Mouse (Mus musculus) CH12.LX (cell line): Measurements from ENCODE around the gene Inpp1. TPM values are rescaled to one million over a fixed set of nuclear protein-coding genes. Genes with fewer than 3 reads are reported as not detected.

ENCODE experiments used
- DNase-seq: peaks from one replicate; pipeline ENCODE4 v3.0.0-alpha.2; 2013; ENCODE audit errors: extremely low read depth
- H3K27ac ChIP-seq: 2 replicates; pipeline ENCODE4 v1.5.1; 2012; ENCODE audit warnings: low read depth, mild to moderate bottlenecking, control low read depth, moderate library complexity; ENCODE audit not compliant: insufficient read depth
- H3K27me3 ChIP-seq: replicated peaks from 2 replicates; pipeline ENCODE3; 2012; ENCODE audit warnings: inconsistent platforms
- H3K36me3 ChIP-seq, 2 experiments: replicated peaks in 1 of 2; 2 replicates each; pipeline versions ENCODE3 to v1.6.1; 2012; ENCODE audit warnings: inconsistent platforms in 1 of 2, low read length in 1 of 2, mild to moderate bottlenecking in 1 of 2, mixed read lengths in 1 of 2, moderate library complexity in 1 of 2; ENCODE audit not compliant: control insufficient read depth in 1 of 2, insufficient read depth in 1 of 2
- H3K4me1 ChIP-seq, 2 experiments: 2 replicates each; pipeline ENCODE4 v1.6.1; 2012; ENCODE audit warnings: inconsistent platforms in 1 of 2, moderate library complexity in 1 of 2; ENCODE audit not compliant: insufficient read depth in 2 of 2, control insufficient read depth in 1 of 2
- H3K4me2 ChIP-seq: 2 replicates; pipeline ENCODE4 v1.6.1; 2012; ENCODE audit warnings: low read depth, mild to moderate bottlenecking, control low read depth; ENCODE audit not compliant: poor library complexity, insufficient read depth, severe bottlenecking
- H3K4me3 ChIP-seq, 3 experiments: fragments of 150-350 bp in 1 of 3; sonication (generic) in 1 of 3; replicated peaks in 1 of 3; 2 replicates each; pipeline versions ENCODE3 to v1.5.1; 2011 to 2012; ENCODE audit warnings: low read depth in 2 of 3, low read length in 2 of 3, mild to moderate bottlenecking in 2 of 3, moderate library complexity in 2 of 3, control low read depth in 1 of 3, improper control_type of control experiment in 1 of 3, inconsistent platforms in 1 of 3, mixed read lengths in 1 of 3; ENCODE audit not compliant: poor library complexity in 1 of 3
- H3K79me2 ChIP-seq: replicated peaks from 2 replicates; pipeline ENCODE4 v1.6.1; 2012; ENCODE audit warnings: mild to moderate bottlenecking, moderate library complexity; ENCODE audit not compliant: control insufficient read depth, poor library complexity, insufficient read depth, severe bottlenecking; ENCODE audit errors: extremely low read depth
- H3K9ac ChIP-seq: 2 replicates; pipeline ENCODE4 v1.6.1; 2012; ENCODE audit warnings: low read depth, mild to moderate bottlenecking, control low read depth, moderate library complexity; ENCODE audit not compliant: insufficient read depth
- H3K9me3 ChIP-seq: replicated peaks from 2 replicates; pipeline ENCODE3; 2012; ENCODE audit warnings: low read length, inconsistent platforms, mixed read lengths
- BHLHE40 ChIP-seq: IDR thresholded peaks from 2 replicates; pipeline ENCODE4 v1.6.1; 2011; ENCODE audit warnings: mild to moderate bottlenecking, low read depth, low read length, improper control_type of control experiment
- CHD2 ChIP-seq: IDR thresholded peaks from 2 replicates; pipeline ENCODE4 v1.6.1; 2011; ENCODE audit warnings: low read length, improper control_type of control experiment
- CTCF ChIP-seq, 2 experiments: IDR thresholded peaks in 1 of 2; conservative IDR thresholded peaks in 1 of 2; 2 replicates each; pipeline ENCODE4 v1.5.1; 2011 to 2012; ENCODE audit warnings: low read depth in 2 of 2, low read length in 2 of 2, improper control_type of control experiment in 1 of 2, inconsistent platforms in 1 of 2, mild to moderate bottlenecking in 1 of 2, moderate library complexity in 1 of 2
- EP300 ChIP-seq: IDR thresholded peaks from 2 replicates; pipeline ENCODE4 v1.6.1; 2011; ENCODE audit warnings: low read length, improper control_type of control experiment
- ETS1 ChIP-seq: conservative IDR thresholded peaks from 2 replicates; pipeline ENCODE4 v1.6.1; 2012; ENCODE audit warnings: low read depth, mild to moderate bottlenecking, inconsistent platforms, low read length, improper control_type of control experiment, moderate library complexity
- IRF4 ChIP-seq: IDR thresholded peaks from 2 replicates; pipeline ENCODE4 v1.6.1; 2014; ENCODE audit warnings: low read depth, mild to moderate bottlenecking, inconsistent platforms, low read length, improper control_type of control experiment
- JUND ChIP-seq: conservative IDR thresholded peaks from 2 replicates; pipeline ENCODE4 v1.6.1; 2011; ENCODE audit warnings: low read depth, low read length, improper control_type of control experiment
- MAX ChIP-seq: IDR thresholded peaks from 2 replicates; pipeline ENCODE4 v1.6.1; 2011; ENCODE audit warnings: low read length, improper control_type of control experiment
- MAZ ChIP-seq: IDR thresholded peaks from 2 replicates; pipeline ENCODE4 v1.6.1; 2012; ENCODE audit warnings: low read depth, mild to moderate bottlenecking, inconsistent platforms, low read length, improper control_type of control experiment, moderate library complexity
- MEF2A ChIP-seq: IDR thresholded peaks from 2 replicates; pipeline ENCODE4 v1.6.1; 2014; ENCODE audit warnings: low read depth, mild to moderate bottlenecking, inconsistent platforms, low read length, improper control_type of control experiment, borderline replicate concordance
- MXI1 ChIP-seq: IDR thresholded peaks from 2 replicates; pipeline ENCODE4 v1.6.1; 2011; ENCODE audit warnings: mild to moderate bottlenecking, low read depth, low read length, improper control_type of control experiment
- MYC ChIP-seq: IDR thresholded peaks from 2 replicates; pipeline ENCODE4 v1.6.1; 2011; ENCODE audit warnings: low read depth, mild to moderate bottlenecking, improper control_type of control experiment, low read length
- NRF1 ChIP-seq: IDR thresholded peaks from 2 replicates; pipeline ENCODE4 v1.6.1; 2014; ENCODE audit warnings: low read depth, mild to moderate bottlenecking, inconsistent platforms, low read length, improper control_type of control experiment, moderate library complexity
- POLR2AphosphoS2 ChIP-seq: IDR thresholded peaks from 2 replicates; pipeline ENCODE4 v1.6.1; 2011; ENCODE audit warnings: low read depth, low read length, improper control_type of control experiment
- RCOR1 ChIP-seq: conservative IDR thresholded peaks from 2 replicates; pipeline ENCODE4 v1.6.1; 2012; ENCODE audit warnings: low read depth, mild to moderate bottlenecking, inconsistent platforms, low read length, improper control_type of control experiment
- SIN3A ChIP-seq: IDR thresholded peaks from 2 replicates; pipeline ENCODE4 v1.6.1; 2012; ENCODE audit warnings: low read length, improper control_type of control experiment, inconsistent platforms
- SMC3 ChIP-seq: IDR thresholded peaks from 2 replicates; pipeline ENCODE4 v1.6.1; 2011; ENCODE audit warnings: low read depth, low read length, improper control_type of control experiment
- USF1 ChIP-seq: IDR thresholded peaks from 2 replicates; pipeline ENCODE4 v1.6.1; 2014; ENCODE audit warnings: low read depth, mild to moderate bottlenecking, inconsistent platforms, low read length, improper control_type of control experiment
- ZC3H11A ChIP-seq: IDR thresholded peaks from 2 replicates; pipeline ENCODE4 v1.6.1; 2012; ENCODE audit warnings: low read depth, mild to moderate bottlenecking, inconsistent platforms, low read length, improper control_type of control experiment
- ZKSCAN1 ChIP-seq: IDR thresholded peaks from 2 replicates; pipeline ENCODE4 v1.6.1; 2012; ENCODE audit warnings: low read depth, inconsistent platforms, low read length, improper control_type of control experiment, borderline replicate concordance
- ZNF384 ChIP-seq: IDR thresholded peaks from 2 replicates; pipeline ENCODE4 v1.6.1; 2012; ENCODE audit warnings: low read depth, low read length, improper control_type of control experiment, inconsistent platforms
- dilution Hi-C: fragments of 300-500 bp; cut with MboI; formaldehyde crosslinking; loops from 2 replicates; pipeline ENCODE4 v1.14.3; 2020; ENCODE audit warnings: low sequenced_read_pairs; ENCODE audit not compliant: extremely low pct_unique_long_range_greater_than_20kb, extremely low pct_ligation_motif_present
- in situ Hi-C: fragments of 300-500 bp; cut with MboI; formaldehyde crosslinking; loops from 3 replicates; pipeline ENCODE4 v1.14.3; 2019; ENCODE audit warnings: low sequenced_read_pairs, low pct_ligation_motif_present, low pct_unique_long_range_greater_than_20kb, mixed read lengths
- polyA plus RNA-seq: library from polyadenylated mRNA; unstranded; fragments of >175 nt; gene quantifications from 2 replicates; pipeline ENCODE4 v1.2.1, GENCODE M21; 2012; ENCODE audit warnings: low read depth; ENCODE audit not compliant: insufficient read length
- total RNA-seq, 2 experiments: library from RNA; depleted of rRNA; stranded (reverse); fragments of 300-350 nt in 1 of 2; fragments of >200 nt in 1 of 2; gene quantifications; 2 replicates each; pipeline ENCODE4 v1.2.3; 2012 to 2014

Gene Inpp1
- total and polyA plus RNA-seq, 3 experiments: 9.2 to 14.8 (median 10.0) TPM

DNA sequence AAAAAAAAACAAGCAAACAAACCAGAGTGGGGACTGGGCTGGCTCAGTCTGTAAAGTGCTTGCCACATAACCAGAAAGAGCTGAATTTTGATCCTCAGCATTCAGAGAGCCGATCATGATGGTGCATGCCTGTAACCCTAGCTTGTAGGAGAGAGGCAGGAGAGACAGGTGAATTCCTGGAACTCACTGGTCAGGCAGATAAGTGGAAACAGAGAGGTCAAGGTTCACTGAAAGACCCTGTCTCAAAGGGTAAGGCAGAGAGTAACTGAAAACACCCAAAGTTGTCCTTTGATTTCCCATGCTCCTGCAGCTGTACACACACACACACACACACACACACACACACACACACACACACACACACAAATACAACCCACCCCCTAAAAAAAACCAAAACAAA lies 12.4 kb downstream of the Inpp1 start:
- in situ Hi-C loops (no loop called here), dilution Hi-C loops (no loop called here)
- Histone ChIP-seq H3K9me3 (no peaks in the 10 kb centered on the region), H3K9ac (no peak overlapping the region), H3K27ac (no peak overlapping the region), H3K4me2 (no peak overlapping the region), H3K36me3 (peaks cover 0 to 13% of the 10 kb centered on the region in 2 experiments), H3K27me3 (no peaks in the 10 kb centered on the region), H3K79me2 (0 out of 2 replicates have a peak, but pooled peaks cover 3% of the 10 kb centered on the region), H3K4me1 (peaks cover 14 to 49% of the 10 kb centered on the region in 2 experiments), H3K4me3 (no peak overlapping the region)
- TF ChIP-seq JUND (no peak), USF1 (no peak), ZC3H11A (no peak), IRF4 (no peak), ZKSCAN1 (no peak), NRF1 (no peak), MEF2A (no peak), RCOR1 (no peak), ZNF384 (no peak)
- DNase-seq: no peak

- Histone ChIP-seq H3K4me3 (no peak overlapping the region), H3K4me1 (peaks cover 17 to 72% of the 10 kb centered on the region in 2 experiments), H3K9ac (no peak overlapping the region), H3K9me3 (no peaks in the 10 kb centered on the region), H3K27ac (peak overlapping the region; percentile 74), H3K79me2 (0 out of 2 replicates have a peak, but pooled peaks cover 3% of the 10 kb centered on the region), H3K4me2 (0 out of 2 replicates have a peak overlapping the region, but pooled peaks have one; percentile 21), H3K27me3 (no peaks in the 10 kb centered on the region), H3K36me3 (peaks cover 0 to 3% of the 10 kb centered on the region in 2 experiments)
- in situ Hi-C loops: no loop called here
- TF ChIP-seq ETS1 (peak; percentile 12; the same call in 1 of the 2 replicates), POLR2AphosphoS2 (no peak), CHD2 (no peak), MXI1 (peak; percentile 48; the same call in 1 of the 2 replicates), NRF1 (no peak), SIN3A (no peak), MAX (peak; percentile 81), IRF4 (no peak), MAZ (no peak), CTCF (conservative IDR thresholded peaks at IDR 0.05 in 1 of 2, IDR thresholded peaks at IDR 0.05 in 1 of 2; ENCODE audit: low read depth in 2 of 2, low read length in 2 of 2) (no peak), MYC (peak; percentile 66; the same call in 1 of the 2 replicates), SMC3 (no peak), ZNF384 (no peak), EP300 (0 out of 2 replicates have a peak, but pooled peaks have one; percentile 17), RCOR1 (0 out of 2 replicates have a peak, but pooled peaks have one; percentile 32), BHLHE40 (peak; percentile 88)
- no peak for DNase-seq
- dilution Hi-C loops: no loop called here
Observed at GRCm38 (mm10) chr1:52802406-52802975, 15.0 kb downstream of the Inpp1 start.
